Mouse (Mus musculus) bone marrow macrophage, adult 2 months (primary cell): Measurements from ENCODE around the gene Wdfy2.

ENCODE experiments used
- CTCF ChIP-seq: IDR thresholded peaks from 2 replicates; pipeline ENCODE4 v1.5.1; 2012; ENCODE audit warnings: low read depth, mild to moderate bottlenecking, low read length, moderate library complexity
- POLR2A ChIP-seq: IDR thresholded peaks from 2 replicates; pipeline ENCODE4 v1.6.1; 2012; ENCODE audit warnings: mild to moderate bottlenecking, low read depth, low read length, borderline replicate concordance

DNA sequence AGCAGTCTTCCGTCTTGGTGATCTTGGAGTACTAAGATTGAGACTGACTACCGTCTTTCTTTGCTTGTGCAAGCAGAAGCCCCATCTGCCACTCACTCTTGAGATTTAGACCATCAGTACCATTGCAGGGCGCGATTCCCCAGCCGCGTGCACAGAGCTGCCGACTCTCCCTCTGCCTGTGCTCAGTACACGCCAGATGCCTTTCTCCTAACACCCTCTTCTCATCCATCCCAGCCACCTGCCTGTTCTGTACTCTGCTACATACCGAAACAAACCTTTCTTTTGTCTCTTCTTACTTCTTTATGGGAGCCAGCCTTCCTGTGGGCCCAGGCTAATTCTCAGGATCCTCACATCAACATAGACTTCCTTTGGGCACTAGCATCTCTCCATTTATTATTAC, 97.9 kb downstream of the Wdfy2 start:
- TF ChIP-seq CTCF (no peak), POLR2A (no peak)
